Mouse (Mus musculus): ENCODE results near the gene Rpgrip1l.

Rpgrip1l gene

DNA sequence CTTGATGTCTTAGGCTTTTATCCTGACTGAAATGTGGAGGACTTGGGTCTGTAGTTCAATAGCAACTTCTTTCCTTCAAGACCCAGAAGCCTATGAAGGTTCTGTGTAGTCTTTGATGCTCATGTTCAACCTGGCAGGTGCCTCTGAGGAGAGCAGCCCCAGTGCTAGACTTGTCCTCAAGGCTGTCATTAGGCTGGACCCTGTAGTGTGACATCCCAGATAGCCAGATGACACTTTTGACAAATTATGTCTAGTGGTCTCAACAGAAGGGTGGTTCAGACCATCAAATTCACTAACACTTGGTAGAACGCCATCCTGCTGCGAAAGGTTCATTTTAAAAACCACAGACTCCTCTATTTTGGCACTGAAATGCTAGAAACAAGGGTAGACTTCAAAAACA, 100.1 kb downstream of the Rpgrip1l start:
- in situ Hi-C loops (cut with MboI; ENCODE audit: low sequenced_read_pairs): no loop called here

DNA sequence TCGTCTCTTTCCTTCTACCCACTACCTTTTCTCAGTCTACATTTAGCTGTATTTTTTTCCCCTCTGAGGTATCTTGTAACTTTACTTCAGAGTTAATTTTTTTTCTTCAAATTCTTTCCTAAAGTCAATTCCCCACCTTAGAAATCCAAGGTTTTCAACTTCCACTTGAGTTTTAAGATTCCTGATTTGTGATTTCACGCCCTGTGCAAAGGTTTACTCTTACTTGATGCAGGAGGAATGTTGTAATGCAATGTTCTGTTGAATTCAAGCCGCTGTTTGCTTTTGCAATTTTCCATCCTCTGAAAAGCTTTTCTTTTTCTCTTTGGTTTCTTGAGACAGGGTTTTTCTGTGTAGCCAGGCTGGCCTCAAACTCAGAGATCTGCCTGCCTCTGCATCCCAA, 103.4 kb downstream of the Rpgrip1l start:
- in situ Hi-C loops (cut with MboI; ENCODE audit: low sequenced_read_pairs): no loop called here

DNA sequence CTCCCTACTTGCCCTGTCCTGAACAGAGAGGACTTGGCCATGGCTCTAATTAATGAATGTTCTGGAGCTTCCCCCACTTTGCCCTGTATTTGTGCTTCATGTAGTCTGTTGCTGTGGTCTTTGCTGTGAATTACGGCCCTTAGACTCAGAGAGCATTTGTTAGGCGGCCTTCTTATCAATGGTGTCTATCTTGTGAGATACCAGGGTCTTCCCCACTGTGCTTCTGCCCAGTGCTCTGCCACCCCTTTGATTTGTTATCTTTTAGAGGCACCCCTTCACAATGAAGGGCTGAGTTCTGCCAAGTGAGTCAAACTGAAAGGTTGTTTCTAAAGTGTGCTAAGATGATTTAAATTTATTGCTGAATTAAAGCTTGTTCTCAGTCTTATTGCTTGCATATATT, 105.4 kb downstream of the Rpgrip1l start:
- in situ Hi-C loops (cut with MboI; ENCODE audit: low sequenced_read_pairs): no loop called here

DNA sequence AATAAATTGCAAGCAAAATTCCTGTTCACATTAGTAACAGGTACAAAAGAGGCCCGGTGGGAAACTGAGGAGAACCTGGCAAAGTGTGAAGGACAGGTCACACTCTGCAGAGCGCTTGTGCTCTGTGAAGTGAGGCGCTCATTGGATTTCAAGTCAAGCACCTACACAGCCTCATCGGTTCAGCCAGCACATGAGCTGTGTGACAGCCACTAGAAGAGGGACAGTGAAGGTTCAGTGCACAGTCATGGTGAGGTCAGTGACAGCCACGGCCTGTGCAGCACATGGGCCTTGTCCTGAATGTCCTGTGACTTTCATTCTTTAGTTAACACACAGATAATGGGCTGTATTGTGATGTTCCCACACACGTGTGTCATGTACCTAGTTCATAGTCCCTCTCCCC, 107.2 kb downstream of the Rpgrip1l start:
- in situ Hi-C loops (cut with MboI; ENCODE audit: low sequenced_read_pairs): no loop called here

DNA sequence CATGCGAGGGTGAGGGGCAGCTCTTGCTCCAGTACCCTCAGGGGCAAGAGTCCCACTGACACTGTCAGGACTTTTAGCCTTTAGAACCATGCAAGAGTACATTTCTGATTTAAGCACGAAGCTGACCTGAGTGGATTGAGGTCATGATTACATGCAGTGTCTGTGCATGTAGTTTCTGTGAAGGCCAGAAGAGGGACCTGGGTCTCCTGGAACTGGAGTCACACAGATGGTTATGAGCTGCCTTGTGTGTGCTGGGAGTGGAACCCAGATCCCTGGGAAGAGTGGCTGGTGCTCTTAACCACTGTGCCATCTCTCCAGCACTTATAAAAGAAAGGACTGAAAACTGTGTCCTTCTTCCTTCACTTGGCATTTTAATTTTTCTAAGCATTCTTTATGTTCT, 111.9 kb downstream of the Rpgrip1l start:
- in situ Hi-C loops (cut with MboI; ENCODE audit: low sequenced_read_pairs): no loop called here

DNA sequence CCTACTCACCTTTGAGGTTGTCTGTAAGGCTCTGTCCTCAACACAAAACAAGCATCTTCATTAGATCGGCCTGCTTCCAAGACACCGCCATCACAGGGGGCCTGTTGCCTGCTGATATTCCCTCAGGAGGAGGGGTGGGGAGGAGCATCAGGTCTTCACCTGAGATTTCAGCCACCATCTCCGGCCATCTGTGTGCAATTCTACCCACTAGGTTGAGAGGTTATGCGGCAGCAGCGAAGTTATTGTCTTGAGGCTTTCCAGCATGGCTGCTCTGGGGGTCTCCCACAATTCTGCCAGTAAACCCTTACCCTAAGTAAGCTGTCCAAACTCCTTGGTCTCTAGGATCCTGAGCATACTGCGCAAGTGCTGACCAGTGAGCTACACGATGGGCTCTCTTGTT, 113.2 kb downstream of the Rpgrip1l start, which contains the start of gene Aktip:
Gene Aktip (minus strand): TSS at position 101 of the 400 bp plus-strand sequence.
- in situ Hi-C loops (cut with MboI; ENCODE audit: low sequenced_read_pairs): no loop called here

DNA sequence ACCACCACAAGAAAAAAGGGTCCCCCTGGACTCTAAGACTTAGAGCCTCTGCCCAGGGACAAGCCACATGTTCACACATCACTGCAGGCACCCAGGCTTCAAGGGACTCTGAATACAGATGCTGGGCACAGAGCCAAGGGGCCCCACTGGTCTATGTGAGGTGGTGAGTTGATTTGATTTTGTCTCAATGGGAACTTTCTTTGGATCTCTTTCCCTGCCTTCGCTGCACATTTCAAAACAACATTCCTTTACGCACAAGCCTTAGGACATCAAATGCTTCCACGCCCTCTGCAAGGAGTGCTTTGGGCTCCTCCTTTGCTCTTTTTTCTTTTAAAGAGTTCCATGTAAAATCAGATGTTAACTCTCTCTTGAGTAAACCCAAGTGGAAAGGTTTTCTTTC, 115.0 kb downstream of the Rpgrip1l start:
- in situ Hi-C loops (cut with MboI; ENCODE audit: low sequenced_read_pairs): no loop called here

DNA sequence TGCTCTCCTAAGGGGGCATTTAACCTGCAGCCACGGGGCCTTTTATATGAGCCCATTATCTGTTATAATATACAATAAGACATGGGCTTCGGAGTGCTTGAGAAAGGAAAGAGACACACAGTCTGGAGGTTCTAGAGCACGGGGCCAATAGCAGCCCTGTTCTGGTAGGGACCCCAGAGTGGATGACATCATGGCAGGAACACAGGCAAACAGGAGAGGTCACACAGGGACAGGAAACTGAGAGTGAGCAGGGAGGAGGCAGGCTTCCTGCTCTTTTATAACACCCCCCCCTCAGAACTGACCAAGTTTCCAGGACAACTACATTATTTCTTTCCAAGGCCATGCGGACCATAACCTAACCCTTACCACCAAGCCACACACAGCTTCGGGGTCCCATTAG, 115.8 kb downstream of the Rpgrip1l start:
- in situ Hi-C loops (cut with MboI; ENCODE audit: low sequenced_read_pairs): no loop called here

DNA sequence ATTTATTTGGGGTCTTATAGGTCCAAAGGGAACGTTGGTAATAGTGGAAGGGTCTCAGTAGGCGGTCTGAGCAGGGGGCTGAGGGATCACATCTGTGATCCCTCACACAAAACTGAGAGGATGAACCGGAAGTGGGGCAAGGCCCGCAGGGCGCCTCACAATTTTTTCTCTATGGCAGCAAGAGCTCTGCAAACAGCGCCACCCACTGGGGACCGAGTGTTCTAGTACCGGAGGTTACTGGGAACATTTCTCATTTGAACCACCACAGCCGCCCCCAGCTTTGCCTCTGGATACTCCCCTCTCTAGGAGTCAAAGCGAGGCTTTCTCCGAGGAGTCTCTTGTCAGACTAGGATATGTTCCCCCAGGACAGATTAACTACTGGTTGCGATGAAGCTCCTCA, 116.4 kb downstream of the Rpgrip1l start:
- in situ Hi-C loops (cut with MboI; ENCODE audit: low sequenced_read_pairs): no loop called here

DNA sequence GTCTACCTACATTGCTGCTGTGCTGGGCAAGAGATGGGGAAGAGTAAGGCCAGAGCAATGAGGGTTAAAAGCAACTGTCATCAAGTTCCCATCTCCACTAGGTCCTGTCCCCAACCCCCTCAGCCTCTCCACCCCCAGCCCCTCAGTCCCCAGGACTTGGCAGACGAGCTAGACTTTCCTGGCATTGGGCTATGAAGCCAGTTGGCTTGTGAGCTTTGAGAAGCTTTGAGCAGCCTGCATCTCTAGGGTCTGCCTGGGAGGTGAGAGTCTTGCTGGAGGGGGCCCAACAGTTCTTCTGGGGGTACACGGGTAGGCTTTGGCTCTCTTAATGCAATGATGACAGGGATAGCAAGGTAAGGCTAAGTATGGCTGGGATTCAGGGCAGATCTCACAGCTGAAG, 119.0 kb downstream of the Rpgrip1l start:
- in situ Hi-C loops (cut with MboI; ENCODE audit: low sequenced_read_pairs): no loop called here

DNA sequence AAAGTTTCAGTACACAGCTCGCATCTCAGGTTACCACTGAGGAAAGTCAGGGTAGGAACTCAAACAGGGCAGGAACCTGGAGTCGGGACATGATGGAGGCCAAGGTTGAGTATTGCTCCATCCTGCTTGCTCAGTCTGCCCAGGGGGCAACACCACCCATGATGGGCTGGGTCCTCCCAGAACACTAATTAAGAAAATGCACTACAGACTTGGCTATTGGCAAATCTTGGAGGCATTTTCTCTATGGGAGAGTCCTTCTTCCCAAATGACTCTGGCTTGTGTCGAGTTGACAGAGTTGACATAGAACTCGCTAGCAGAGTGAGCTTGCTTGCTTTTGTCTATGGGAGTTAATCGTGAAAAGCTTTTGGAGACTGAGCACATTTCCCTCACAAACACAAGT, 120.1 kb downstream of the Rpgrip1l start:
- in situ Hi-C loops (cut with MboI; ENCODE audit: low sequenced_read_pairs): no loop called here

DNA sequence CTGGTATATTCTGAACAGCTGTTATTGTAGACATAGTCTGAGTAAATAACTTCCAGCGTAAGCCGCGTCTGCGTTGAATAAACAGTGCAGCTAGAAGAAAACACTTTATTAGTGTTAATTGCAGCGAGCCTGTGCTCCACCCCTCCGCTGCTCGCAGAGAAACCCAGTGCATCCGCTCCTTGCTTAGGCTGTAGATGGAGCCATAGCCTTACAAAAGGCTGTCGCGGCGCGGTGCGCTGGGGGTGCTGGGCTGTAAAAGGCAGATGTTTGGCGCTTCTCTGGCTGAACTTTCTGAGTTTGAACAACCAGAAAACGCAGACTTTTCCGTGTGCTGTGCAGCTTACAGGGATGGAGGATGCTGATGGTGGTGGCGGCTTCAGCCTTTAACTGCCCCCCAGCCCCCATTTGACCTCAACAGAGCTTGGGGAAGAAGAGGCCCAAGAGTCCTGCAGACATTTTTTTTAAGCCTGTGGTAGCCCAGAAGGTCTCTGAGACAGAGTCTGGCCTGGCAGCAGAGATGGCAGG, 122.2 kb downstream of the Rpgrip1l start:
- in situ Hi-C loops (cut with MboI; ENCODE audit: low sequenced_read_pairs): no loop called here

DNA sequence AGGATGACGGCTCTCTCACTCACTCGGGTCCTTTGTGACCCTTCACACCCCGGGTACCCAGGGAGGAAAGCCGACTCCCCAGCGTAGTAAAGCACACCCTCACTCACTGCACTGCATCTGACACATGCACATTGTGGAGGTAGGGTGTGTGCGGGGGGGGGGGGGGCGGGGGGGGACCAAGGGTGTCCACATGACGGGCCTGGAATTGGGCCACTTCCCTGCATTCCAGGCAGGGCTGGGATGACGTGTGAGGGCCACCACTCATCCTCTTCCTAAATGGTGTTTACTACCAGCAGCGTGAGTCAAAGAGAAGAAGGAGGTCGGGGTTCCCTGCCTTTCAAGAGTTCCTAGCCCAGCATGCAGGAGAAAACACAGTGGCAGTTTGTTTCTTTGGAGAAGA, 124.9 kb downstream of the Rpgrip1l start:
- in situ Hi-C loops (cut with MboI; ENCODE audit: low sequenced_read_pairs): no loop called here

DNA sequence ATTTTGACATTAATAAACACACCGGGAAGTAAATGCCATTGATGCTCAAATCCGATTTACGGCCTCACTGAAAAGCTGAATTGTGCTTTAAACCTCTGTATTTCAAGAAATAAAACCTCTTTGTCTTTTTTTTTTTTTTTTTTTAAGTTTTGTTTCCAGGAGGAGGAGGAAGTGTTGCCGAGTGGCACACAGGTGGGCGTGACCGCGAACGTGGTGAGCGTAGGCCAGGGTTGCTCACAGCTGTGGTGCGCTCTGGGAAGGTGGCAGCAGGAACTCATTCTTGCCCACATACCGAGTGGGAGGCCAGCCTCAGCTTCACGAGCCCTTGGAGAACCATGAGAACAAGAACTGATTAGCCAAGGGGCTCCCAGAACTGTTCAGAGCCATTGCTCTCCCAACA, 126.7 kb downstream of the Rpgrip1l start:
- in situ Hi-C loops (cut with MboI; ENCODE audit: low sequenced_read_pairs): no loop called here

DNA sequence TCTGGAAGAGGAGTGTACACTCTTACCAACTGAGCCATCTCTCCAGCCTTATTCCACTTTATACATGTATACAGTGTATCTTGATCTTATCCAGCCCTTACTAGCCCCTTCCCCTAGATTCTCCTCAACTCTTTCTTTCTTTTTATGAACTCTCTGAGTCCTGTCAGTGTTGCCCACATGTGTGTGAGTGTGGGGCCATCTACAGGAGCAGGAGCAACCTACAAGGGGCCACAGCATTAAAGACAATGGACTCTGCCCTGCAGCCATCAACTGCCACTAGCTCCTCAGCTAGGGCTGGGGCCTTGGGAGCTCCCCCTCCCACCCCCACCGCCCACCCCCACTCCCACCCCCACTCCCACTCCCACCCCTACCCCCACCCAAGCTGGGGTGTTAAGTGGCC, 135.4 kb downstream of the Rpgrip1l start:
- in situ Hi-C loops (cut with MboI; ENCODE audit: low sequenced_read_pairs): no loop called here

DNA sequence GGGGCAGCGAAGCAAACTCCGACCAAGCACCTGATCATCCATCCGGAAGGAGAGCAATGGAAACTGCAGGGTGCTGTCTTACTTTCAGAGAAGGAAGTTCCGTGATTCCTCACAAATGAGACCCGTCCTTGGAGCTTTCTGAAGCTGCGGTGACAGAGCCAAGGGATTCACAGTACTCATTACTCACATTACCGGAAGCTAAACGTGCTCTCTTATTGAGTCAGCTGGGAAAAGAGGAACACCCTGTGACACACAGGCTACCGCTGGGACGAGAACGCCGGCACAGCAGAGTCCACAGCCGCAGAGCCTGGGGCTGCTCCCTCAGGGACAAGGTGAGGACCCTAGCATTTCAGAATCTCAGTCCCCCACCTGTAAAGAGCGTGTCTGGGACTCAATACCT, 136.9 kb downstream of the Rpgrip1l start:
- in situ Hi-C loops (cut with MboI; ENCODE audit: low sequenced_read_pairs): no loop called here

DNA sequence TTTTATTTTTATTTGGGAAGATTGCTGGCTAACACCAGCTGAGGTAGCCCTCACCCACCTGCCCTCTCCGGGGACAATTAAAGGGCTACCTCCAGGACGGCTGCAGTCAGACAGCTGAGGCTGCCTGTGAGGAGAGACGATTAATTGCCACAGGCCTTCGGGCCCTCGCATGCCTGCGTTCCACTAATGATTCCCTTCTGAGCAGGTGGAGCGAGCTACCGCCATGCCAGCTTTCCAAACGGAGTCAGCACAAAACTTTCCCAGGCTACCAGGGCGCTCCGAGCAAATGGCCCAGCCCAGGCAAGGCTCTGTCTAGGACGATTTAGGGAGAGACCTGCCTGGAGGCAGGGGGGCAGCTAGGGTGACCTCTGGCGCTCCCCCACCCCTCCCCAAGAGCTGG, 141.5 kb downstream of the Rpgrip1l start:
- in situ Hi-C loops (cut with MboI; ENCODE audit: low sequenced_read_pairs): no loop called here

DNA sequence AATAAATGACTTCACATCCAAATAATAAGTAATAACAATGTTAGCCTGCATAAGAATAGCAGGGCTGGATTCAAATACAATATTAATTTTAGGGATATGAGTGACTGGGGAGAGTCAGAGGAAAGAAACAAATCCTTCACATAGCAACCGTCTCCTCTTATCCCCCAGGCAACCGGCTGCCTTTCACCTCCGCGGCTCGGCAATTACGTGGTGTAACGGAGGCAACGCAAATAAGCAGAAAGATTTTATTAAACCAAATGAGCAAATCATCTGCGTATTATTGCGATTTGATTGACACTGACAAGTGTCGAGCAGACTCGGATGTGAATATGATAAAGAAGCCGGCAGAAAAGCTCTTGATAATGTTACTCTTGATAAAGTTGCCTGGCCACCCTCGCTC, 142.1 kb downstream of the Rpgrip1l start:
- in situ Hi-C loops (cut with MboI; ENCODE audit: low sequenced_read_pairs): no loop called here

DNA sequence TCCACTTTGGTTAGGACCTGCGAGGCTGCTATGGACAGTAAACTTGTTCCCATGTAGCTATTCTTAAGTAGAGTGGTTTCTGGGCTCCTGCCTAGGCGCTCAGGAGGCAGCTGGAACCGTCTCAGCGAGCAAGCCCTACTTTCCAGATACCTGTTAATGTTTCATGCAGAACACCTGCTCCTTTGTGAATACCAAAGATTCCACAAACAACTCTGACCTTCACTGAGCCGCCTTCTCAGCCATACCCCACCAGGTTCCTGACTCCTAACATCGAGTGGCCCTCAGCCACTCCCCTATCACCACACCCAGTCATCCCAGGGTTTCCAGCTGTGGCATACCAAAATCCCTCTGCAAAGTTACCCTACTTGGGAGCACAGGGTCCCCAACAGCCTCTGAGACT, 142.9 kb downstream of the Rpgrip1l start:
- in situ Hi-C loops (cut with MboI; ENCODE audit: low sequenced_read_pairs): no loop called here

Measured in CH12F3 (cell line).